Mouse (Mus musculus) c-Kit-positive CD71-positive TER-119-positive erythroid progenitor cells, embryonic 14.5 days (primary cell): Measurements from ENCODE around the gene Tas2r124.

Source experiments
- DNase-seq: peaks from one replicate; pipeline ENCODE4 v3.0.0-alpha.2; 2013; ENCODE audit warnings: low spot score

The Tas2r124 gene

DNA sequence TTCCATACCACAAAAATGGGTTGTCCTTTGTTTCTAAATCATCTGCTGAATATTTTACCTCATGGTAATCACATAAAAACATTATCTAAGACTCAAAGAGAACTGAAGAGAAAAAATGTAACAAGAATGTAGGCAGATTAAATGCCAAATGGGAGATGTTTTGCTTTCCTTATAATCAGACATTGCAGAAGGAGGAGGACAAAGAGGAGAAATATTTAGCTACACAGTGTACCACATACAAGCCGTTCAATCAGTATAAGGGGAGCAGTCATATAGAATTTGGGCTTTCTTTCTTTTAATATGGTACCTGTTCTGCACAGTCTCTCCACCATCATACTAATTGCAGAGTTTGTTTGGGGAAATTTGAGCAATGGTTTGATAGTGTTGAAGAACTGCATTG, at the start of gene Tas2r124:
Gene Tas2r124, plus strand, starts transcription at position 301 of the 400 bp plus-strand sequence.
- DNase-seq, result no peak

DNA sequence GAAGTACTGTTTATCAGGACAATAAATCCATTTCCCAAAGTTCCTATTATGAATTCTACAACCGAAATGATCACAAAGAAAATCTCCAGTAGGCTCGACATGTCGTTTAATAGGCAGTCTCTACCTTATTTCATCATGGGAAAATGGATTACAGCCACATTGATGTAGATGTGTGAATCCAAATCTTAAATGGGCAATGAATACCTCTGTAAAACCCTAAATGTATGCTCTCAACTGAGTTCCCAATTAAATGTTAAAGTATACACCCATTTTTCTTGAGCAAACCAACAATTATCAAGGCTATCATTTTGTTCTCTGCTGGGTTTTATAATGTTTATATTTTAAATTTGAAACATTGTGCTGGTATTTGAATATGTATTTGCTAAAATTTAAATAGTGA, 42.7 kb upstream of the Tas2r124 start, which contains the start of gene Tas2r122:
Gene Tas2r122, minus strand, starts transcription at position 101 of the 400 bp plus-strand sequence.
- DNase-seq, result no peak

DNA sequence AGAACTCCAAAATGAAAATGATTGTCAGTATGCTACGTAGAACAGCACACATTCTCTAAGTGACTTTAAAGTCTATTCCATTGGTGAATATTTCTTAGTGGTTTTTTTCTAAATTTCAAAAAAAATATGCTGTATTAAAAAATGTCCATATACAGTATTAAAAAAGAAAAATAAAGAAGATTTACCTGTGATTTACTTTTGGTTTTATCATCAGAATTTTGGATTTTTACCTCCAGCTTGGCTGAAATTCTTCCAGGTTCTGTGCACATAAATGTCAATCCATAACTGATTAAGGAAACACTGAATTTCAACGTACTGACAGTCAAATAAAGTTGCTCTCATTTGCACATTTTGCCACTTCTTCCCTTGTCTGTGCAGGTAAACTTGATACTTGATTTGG, 16.6 kb upstream of the Tas2r124 start, which contains the start of gene Tas2r115:
Gene Tas2r115, minus strand, starts transcription at position 101 of the 400 bp plus-strand sequence.
- DNase-seq, result no peak

DNA sequence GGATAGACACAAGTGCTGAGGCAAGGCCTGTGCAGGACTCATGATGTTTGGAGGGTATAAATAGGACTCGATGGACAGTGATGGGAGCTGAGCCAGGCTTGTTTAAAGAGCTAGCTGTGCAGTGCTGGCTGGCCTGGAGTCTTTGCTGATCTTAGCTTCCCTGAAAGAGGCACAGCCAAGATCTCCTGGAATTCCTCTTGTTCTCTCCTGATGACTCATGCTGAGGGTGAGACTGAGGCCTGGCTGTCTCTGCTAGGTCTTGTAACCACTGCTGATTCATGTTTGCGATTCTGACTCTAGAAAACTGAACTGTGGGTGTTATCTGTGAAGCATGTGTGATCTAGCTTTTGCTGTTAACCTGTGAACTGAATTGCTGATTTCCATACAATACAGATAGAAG, 4.3 kb upstream of the Tas2r124 start:
- DNase-seq, result no peak

DNA sequence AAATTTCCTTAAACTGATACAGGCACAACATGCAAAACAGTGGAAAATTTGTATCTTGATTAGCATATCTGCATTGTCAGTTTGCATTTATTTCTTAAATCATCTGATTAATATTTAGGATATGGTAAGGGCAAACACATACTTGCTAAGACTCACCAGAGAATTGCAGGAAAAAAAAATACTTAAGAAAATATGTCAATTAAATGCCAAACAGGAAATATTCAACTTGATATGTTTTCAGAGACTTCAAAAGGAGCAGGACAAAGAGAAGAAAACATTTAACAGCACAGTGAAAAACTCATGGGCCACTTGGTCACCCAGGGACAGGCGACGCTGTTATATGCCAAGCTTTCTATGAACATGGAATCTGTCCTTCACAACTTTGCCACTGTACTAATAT, 7.3 kb downstream of the Tas2r124 start, which contains the start of gene Tas2r102:
Gene Tas2r102, plus strand, starts transcription at position 301 of the 400 bp plus-strand sequence.
- no peak for DNase-seq

DNA sequence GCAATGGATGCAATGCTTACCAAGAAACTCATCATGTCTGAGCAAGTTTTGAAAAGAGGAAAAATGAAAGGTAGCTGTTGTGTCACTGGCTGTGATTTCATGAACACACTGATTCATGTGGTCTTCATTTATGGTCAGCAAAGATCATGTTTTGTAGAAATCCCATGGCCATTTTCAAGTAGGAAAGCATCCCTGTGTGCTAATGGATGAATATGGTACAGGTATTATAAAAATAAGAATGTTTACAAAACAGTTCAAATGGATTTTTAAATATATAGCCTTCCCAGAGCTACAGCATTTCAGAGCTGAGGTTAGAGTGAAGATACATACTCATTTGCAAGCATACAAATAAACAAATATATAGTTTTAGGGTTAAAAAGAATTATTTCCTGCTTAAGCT, 23.5 kb downstream of the Tas2r124 start, which contains the start of gene Tas2r136:
Gene Tas2r136, minus strand, starts transcription at position 101 of the 400 bp plus-strand sequence.
- no peak for DNase-seq

DNA sequence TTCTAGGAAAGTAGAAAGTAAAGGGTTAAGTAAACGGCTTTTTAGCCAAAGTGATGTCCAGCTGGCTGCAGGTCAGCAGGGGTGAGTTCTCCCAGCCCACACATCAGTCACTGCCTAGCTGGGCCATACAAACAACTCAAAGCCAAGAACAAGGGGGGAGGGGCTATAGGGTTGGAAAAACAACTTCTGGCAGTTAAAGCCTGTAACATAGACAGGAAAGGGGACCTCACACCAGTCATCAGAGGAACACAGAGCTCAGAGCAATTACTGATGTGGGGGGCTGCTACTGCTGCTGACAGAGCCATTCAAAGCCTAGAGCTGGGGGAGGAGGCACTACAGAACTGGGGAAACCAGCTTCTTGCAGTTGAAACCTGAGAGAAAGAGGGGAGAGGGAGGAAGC, 40.9 kb downstream of the Tas2r124 start:
- DNase-seq, result no peak

DNA sequence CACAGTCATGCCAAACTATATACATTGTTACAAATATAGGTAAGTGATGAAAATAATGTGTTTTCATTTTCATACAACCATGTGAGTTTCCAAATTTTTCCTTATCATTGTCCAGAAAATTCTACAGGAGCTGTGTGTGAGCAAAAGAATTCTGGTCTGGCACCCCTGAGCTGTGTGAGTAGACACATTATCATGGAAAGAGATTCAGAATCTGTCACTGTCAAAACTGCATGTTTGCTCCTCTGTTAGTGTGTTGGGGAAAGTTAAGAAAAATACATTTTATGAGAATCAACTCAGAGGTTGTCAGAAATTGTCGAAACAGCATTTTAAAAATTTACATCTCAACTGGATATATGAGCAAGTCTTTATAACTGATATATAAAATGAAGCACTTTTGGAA, 48.0 kb downstream of the Tas2r124 start, which contains the start of gene Tas2r117:
Gene Tas2r117, plus strand, starts transcription at position 301 of the 400 bp plus-strand sequence.
- no peak for DNase-seq
